Mouse (Mus musculus) liver, postnatal 0 days (tissue): ENCODE measurements around the gene A930018P22Rik. TPM values are rescaled to one million over a fixed set of nuclear protein-coding genes. Genes with fewer than 3 reads are reported as not detected.

Source experiments
- ATAC-seq: fragments of 200-750 bp; cut with Nextera tagmentation; 2 replicates; pipeline ENCODE4 v1.8.0; 2017; ENCODE audit warnings: mild to moderate bottlenecking, moderate library complexity
- DNase-seq: peaks from one replicate; pipeline ENCODE4 v3.0.0-alpha.2; 2016
- H3K27ac ChIP-seq: fragments of 300-500 bp; sonication (generic); 2 replicates; pipeline ENCODE4 v1.5.1; 2014; ENCODE audit warnings: antibody characterized with exemption, moderate library complexity, mild to moderate bottlenecking, low read depth
- H3K27me3 ChIP-seq: fragments of 300-500 bp; sonication (generic); 2 replicates; pipeline ENCODE4 v1.6.1; 2014; ENCODE audit warnings: low read length, control low read depth, mixed read lengths; ENCODE audit not compliant: insufficient read depth
- H3K36me3 ChIP-seq: fragments of 300-500 bp; sonication (generic); replicated peaks from 2 replicates; pipeline ENCODE4 v1.6.1; 2014; ENCODE audit warnings: mild to moderate bottlenecking, control low read depth, low read length, moderate library complexity, mixed read lengths; ENCODE audit not compliant: insufficient read depth
- H3K4me1 ChIP-seq: fragments of 300-500 bp; sonication (generic); 2 replicates; pipeline ENCODE4 v1.6.1; 2014; ENCODE audit warnings: antibody characterized with exemption, mild to moderate bottlenecking, control low read depth; ENCODE audit not compliant: insufficient read depth
- H3K4me2 ChIP-seq: fragments of 300-500 bp; sonication (generic); 2 replicates; pipeline ENCODE4 v1.6.1; 2014; ENCODE audit warnings: low read depth, mild to moderate bottlenecking, low read length, moderate library complexity, mixed read lengths
- H3K4me3 ChIP-seq: fragments of 300-500 bp; sonication (generic); 2 replicates; pipeline ENCODE4 v1.5.1; 2014; ENCODE audit warnings: low read depth, low read length
- H3K9ac ChIP-seq: fragments of 300-500 bp; sonication (generic); replicated peaks from 2 replicates; pipeline ENCODE4 v1.6.1; 2014; ENCODE audit warnings: mild to moderate bottlenecking, moderate library complexity
- H3K9me3 ChIP-seq: fragments of 300-500 bp; sonication (generic); 2 replicates; pipeline ENCODE4 v1.6.1; 2016; ENCODE audit warnings: mild to moderate bottlenecking, control low read depth, low read length, mixed read lengths
- CTCF ChIP-seq: sonication (generic); IDR thresholded peaks from 2 replicates; pipeline ENCODE4 v1.5.1; 2016; ENCODE audit warnings: antibody characterized with exemption, low read depth
- EP300 ChIP-seq: IDR thresholded peaks from 2 replicates; pipeline ENCODE4 v1.6.1; 2016; ENCODE audit warnings: antibody characterized with exemption, low read depth, mild to moderate bottlenecking
- WGBS: fragments of 180-500 bp; shearing (Covaris S2); extraction: QIAGEN DNeasy Blood & Tissue Kit; methylation state at CpG from one replicate; pipeline ENCODE4 v1.1.7; 2014; ENCODE audit not compliant: insufficient replicate concordance; 5-methylcytosine and 5-hydroxymethylcytosine counted together
- polyA plus RNA-seq: library from polyadenylated mRNA; unstranded; fragments of >200 nt; fragmentation: Nextera tagmentation; extraction: Ambion mirVana; gene quantifications from 2 replicates; pipeline ENCODE4 v1.2.1, GENCODE M21; 2015

The A930018P22Rik gene
- polyA plus RNA-seq, 1 experiment from 2014 or later: 0.70 TPM

GRCm38 (mm10) chr2:104165631-104166030 lies 43.1 kb downstream of the A930018P22Rik start:
- no peak overlapping the region for H3K27ac ChIP-seq
- H3K4me2 ChIP-seq: no peak overlapping the region
- H3K27me3 ChIP-seq: no peaks in the 10 kb centered on the region
- H3K36me3 ChIP-seq: no peaks in the 10 kb centered on the region
- no peak for DNase-seq
- TF ChIP-seq EP300 (no peak), CTCF (no peak)
- H3K9me3 ChIP-seq: no peaks in the 10 kb centered on the region
- H3K9ac ChIP-seq: no peak overlapping the region
- ATAC-seq: no peak
- no peak overlapping the region for H3K4me3 ChIP-seq
- WGBS: 63% methylated on average over 2 of the region's 2 CpGs
- H3K4me1 ChIP-seq: no peaks in the 10 kb centered on the region

- H3K36me3 ChIP-seq: no peaks in the 10 kb centered on the region
- H3K9me3 ChIP-seq: no peaks in the 10 kb centered on the region
- no peaks in the 10 kb centered on the region for H3K27me3 ChIP-seq
- no peak overlapping the region for H3K4me2 ChIP-seq
- ATAC-seq: no peak
- H3K27ac ChIP-seq: no peak overlapping the region
- no peak overlapping the region for H3K9ac ChIP-seq
- no peaks in the 10 kb centered on the region for H3K4me1 ChIP-seq
- WGBS: 91% methylated on average over 23 of the region's 23 CpGs
- no peak overlapping the region for H3K4me3 ChIP-seq
- TF ChIP-seq CTCF: no peak
- TF ChIP-seq EP300: no peak
- DNase-seq: no peak
These were observed 45.2 kb downstream of the A930018P22Rik start for GRCm38 (mm10) chr2:104167765-104168164.

- no peak overlapping the region for H3K4me2 ChIP-seq
- H3K4me1 ChIP-seq: no peaks in the 10 kb centered on the region
- no peak overlapping the region for H3K9ac ChIP-seq
- no peaks in the 10 kb centered on the region for H3K9me3 ChIP-seq
- H3K4me3 ChIP-seq: no peak overlapping the region
- no peaks in the 10 kb centered on the region for H3K36me3 ChIP-seq
- WGBS: 87% methylated on average over 17 of the region's 17 CpGs
- no peak overlapping the region for H3K27ac ChIP-seq
- ATAC-seq (no peak), DNase-seq (no peak)
- no peaks in the 10 kb centered on the region for H3K27me3 ChIP-seq
- TF ChIP-seq CTCF: no peak
- TF ChIP-seq EP300: no peak
These were observed 45.8 kb downstream of the A930018P22Rik start for GRCm38 (mm10) chr2:104168186-104168896.

GRCm38 (mm10) chr2:104172695-104173348 lies 50.3 kb downstream of the A930018P22Rik start:
- ATAC-seq: no peak
- 37% methylated on average over 11 of the region's 11 CpGs for WGBS

GRCm38 (mm10) chr2:104173431-104173830 lies 50.9 kb downstream of the A930018P22Rik start:
- 83% methylated on average over 3 of the region's 3 CpGs for WGBS
- Histone ChIP-seq H3K36me3 (no peaks in the 10 kb centered on the region), H3K27me3 (no peaks in the 10 kb centered on the region), H3K9me3 (no peaks in the 10 kb centered on the region), H3K27ac (no peak overlapping the region), H3K4me2 (no peak overlapping the region), H3K4me1 (no peaks in the 10 kb centered on the region), H3K4me3 (no peak overlapping the region), H3K9ac (no peak overlapping the region)
- ATAC-seq (no peak), DNase-seq (no peak)
- no peak for TF ChIP-seq EP300
- TF ChIP-seq CTCF: no peak

More at GRCm38 (mm10) chr2:104172695-104173348, 50.3 kb downstream of the A930018P22Rik start:
- H3K27ac ChIP-seq: no peak overlapping the region
- no peak overlapping the region for H3K9ac ChIP-seq
- no peaks in the 10 kb centered on the region for H3K9me3 ChIP-seq
- no peak overlapping the region for H3K4me3 ChIP-seq
- TF ChIP-seq CTCF: no peak
- TF ChIP-seq EP300: no peak
- no peaks in the 10 kb centered on the region for H3K27me3 ChIP-seq
- H3K36me3 ChIP-seq: no peaks in the 10 kb centered on the region
- DNase-seq: no peak
- H3K4me1 ChIP-seq: no peaks in the 10 kb centered on the region
- no peak overlapping the region for H3K4me2 ChIP-seq

Other genes starting within 250 kb of the A930018P22Rik start
- 58.8 and 63.7 TPM in 2 replicates for gene Lmo2, start 164.8 kb upstream of the A930018P22Rik start, polyA plus RNA-seq
- 41.6 and 41.9 TPM in 2 replicates for gene Fbxo3, start 95.0 kb upstream of the A930018P22Rik start, polyA plus RNA-seq
- 1.0 and 1.5 TPM in 2 replicates for gene 4931422A03Rik, start 94.4 kb upstream of the A930018P22Rik start, polyA plus RNA-seq
- gene Gm10912, start 56.9 kb upstream of the A930018P22Rik start, polyA plus RNA-seq: 0.11 TPM in 1 of 2 replicates, not detected in the other
- gene Gm10799, start 54.2 kb upstream of the A930018P22Rik start, polyA plus RNA-seq: not detected in 2 replicates
- 4.4 and 4.5 TPM in 2 replicates for gene Cd59b, start 52.9 kb upstream of the A930018P22Rik start, polyA plus RNA-seq
- gene Cd59a, start 27.0 kb upstream of the A930018P22Rik start, polyA plus RNA-seq: 73.8 and 76.9 TPM in 2 replicates